Mouse (Mus musculus): ENCODE measurements around the gene Celf6.

DNA sequence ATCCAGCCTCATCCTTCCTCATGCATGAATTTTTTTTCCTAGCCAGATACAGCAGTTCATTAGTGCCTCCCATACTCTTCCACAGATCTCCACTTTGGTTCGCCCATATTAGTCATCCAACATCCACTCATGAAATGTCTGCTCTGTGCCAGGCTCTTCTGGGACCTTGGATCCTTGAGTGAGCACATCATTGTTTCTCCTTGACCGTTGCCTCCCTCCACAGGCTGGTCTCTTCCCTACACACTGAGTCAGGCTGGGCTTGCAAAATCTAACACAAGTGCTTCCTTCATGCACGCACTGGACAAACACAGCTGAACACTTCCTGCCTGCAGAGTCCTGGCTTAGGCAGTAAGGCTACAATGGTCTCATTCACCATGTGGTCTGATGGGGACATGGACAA lies 40.1 kb upstream of the Celf6 start:
- TF ChIP-seq CTCF (IDR thresholded peaks at IDR 0.05; ENCODE audit: low read depth, low read length), result no peak
- TF ChIP-seq POLR2AphosphoS5 (IDR thresholded peaks at IDR 0.05; ENCODE audit: insufficient replicate concordance, low read depth, low read length), result no peak
